Mouse (Mus musculus) hindbrain, embryonic 16.5 days (tissue): ENCODE data around the gene Nme1. TPM values are rescaled to one million over a fixed set of nuclear protein-coding genes. Genes with fewer than 3 reads are reported as not detected.

Source experiments
- ATAC-seq: fragments of 200-750 bp; cut with Nextera tagmentation; 2 replicates; pipeline ENCODE4 v1.8.0; 2017; ENCODE audit warnings: moderate TSS enrichment, moderate library complexity
- H3K27ac ChIP-seq: fragments of 300-500 bp; sonication (generic); 2 replicates; pipeline ENCODE4 v1.5.1; 2014; ENCODE audit warnings: low read depth, mild to moderate bottlenecking, control low read depth, low read length, moderate library complexity
- H3K27me3 ChIP-seq: fragments of 300-500 bp; sonication (generic); replicated peaks from 2 replicates; pipeline ENCODE4 v1.6.1; 2014; ENCODE audit warnings: low read length; ENCODE audit not compliant: control insufficient read depth, insufficient read depth
- H3K36me3 ChIP-seq: fragments of 300-500 bp; sonication (generic); 2 replicates; pipeline ENCODE4 v1.6.1; 2014; ENCODE audit warnings: mild to moderate bottlenecking, low read length, moderate library complexity, mixed read lengths; ENCODE audit not compliant: control insufficient read depth, insufficient read depth
- H3K4me1 ChIP-seq: fragments of 300-500 bp; sonication (generic); 2 replicates; pipeline ENCODE4 v1.6.1; 2014; ENCODE audit warnings: low read depth, low read length; ENCODE audit not compliant: control insufficient read depth, insufficient read depth
- H3K4me2 ChIP-seq: fragments of 300-500 bp; sonication (generic); 2 replicates; pipeline ENCODE4 v1.6.1; 2014; ENCODE audit warnings: mild to moderate bottlenecking, low read length, control low read depth, moderate library complexity
- H3K4me3 ChIP-seq: fragments of 300-500 bp; sonication (generic); 2 replicates; pipeline ENCODE4 v1.5.1; 2014; ENCODE audit warnings: mild to moderate bottlenecking, low read length, control low read depth, moderate library complexity
- H3K9ac ChIP-seq: fragments of 300-500 bp; sonication (generic); 2 replicates; pipeline ENCODE4 v1.6.1; 2014; ENCODE audit warnings: low read depth, mild to moderate bottlenecking, control low read depth, low read length, moderate library complexity
- H3K9me3 ChIP-seq: fragments of 300-500 bp; sonication (generic); 2 replicates; pipeline ENCODE4 v1.6.1; 2014; ENCODE audit warnings: mild to moderate bottlenecking, low read length, moderate library complexity; ENCODE audit not compliant: control insufficient read depth
- WGBS: fragments of 180-500 bp; shearing (Covaris S2); extraction: QIAGEN DNeasy Blood & Tissue Kit; methylation state at CpG from one replicate; pipeline ENCODE4 v1.1.7; 2014; 5-methylcytosine and 5-hydroxymethylcytosine counted together
- polyA plus RNA-seq: library from polyadenylated mRNA; unstranded; fragments of >200 nt; fragmentation: Nextera tagmentation; extraction: Ambion mirVana; gene quantifications from 2 replicates; pipeline ENCODE4 v1.2.1, GENCODE M21; 2015

Nme1 gene
- polyA plus RNA-seq, 1 experiment from 2014 or later: 387 TPM

DNA sequence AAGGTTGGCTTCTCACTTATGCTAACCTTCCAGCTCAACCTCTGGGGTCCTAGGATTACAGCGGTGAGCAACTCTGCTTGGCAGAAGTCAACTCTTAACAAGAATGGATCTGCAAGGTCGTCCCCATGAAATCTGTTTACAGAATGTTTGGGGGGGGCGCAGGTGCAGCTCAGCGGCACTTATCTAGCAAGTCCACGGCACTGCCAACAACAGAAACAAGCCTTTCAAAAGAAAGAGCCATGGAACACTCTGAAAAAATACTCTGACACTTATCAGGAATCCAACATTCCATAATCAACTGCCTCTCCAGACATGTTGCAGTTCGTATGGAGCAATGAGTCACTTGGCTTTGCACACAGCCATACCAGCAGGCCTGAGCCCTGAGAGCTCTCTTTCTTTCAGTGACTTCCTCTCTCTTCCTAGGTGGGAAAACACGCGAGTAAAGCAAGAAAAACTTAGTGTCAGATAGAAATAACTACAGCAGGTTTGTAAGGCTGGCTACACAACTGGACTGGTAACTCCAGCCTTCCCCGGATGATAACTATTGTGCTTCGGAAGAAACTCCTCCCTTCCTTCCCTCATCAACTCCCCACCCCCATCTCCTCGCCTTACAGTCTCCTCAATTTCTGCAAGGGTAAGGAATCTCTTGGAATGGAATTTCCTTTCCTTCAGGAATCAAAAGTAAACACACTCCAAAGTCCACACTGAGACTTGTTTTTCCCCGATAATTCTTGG is 20.2 kb upstream of the Nme1 start:
- Histone ChIP-seq H3K4me2 (no peak overlapping the region), H3K27me3 (no peaks in the 10 kb centered on the region), H3K27ac (0 out of 2 replicates have a peak overlapping the region, but pooled peaks have one; percentile 8), H3K36me3 (no peaks in the 10 kb centered on the region), H3K9ac (no peak overlapping the region), H3K4me1 (no peaks in the 10 kb centered on the region), H3K9me3 (no peaks in the 10 kb centered on the region), H3K4me3 (no peak overlapping the region)
- WGBS: 66% methylated on average over 12 of the region's 12 CpGs
- no peak for ATAC-seq

DNA sequence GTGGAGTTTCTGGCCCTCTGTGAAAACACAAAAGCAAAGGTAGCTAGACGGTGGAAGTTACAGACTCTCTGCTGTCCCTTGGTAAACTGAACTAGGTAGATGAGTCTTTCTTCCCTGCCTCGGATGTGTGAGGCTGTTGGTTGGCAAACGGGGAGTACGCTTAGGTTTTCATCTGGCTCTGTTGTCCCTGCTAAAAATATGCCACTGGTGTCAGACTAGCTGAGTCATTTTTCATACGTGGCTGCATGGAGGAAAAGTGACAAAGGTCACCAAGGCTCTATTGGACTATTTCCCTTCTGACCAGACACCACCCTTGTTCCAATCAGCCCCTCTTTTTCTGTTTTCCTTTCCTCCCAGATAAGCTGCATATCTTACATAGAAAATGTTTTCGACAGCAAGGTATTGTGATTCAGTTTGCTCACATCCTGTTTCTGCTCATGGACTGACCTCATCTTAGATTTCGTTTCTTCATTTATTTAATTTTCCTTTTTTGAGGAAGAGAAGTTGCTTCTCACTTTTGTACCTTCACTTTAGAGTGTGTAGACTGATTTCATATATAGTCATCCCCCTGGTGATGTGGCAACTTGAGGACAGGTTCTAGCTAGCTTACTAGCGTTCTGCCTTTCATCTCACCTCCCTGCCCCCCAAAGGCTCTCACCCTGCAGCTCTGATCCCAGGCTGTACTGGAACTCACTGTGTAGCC is 19.5 kb upstream of the Nme1 start:
- H3K9ac ChIP-seq: no peak overlapping the region
- H3K36me3 ChIP-seq: no peaks in the 10 kb centered on the region
- no peak overlapping the region for H3K4me3 ChIP-seq
- H3K27me3 ChIP-seq: no peaks in the 10 kb centered on the region
- H3K27ac ChIP-seq: no peak overlapping the region
- 71% methylated on average over 8 of the region's 8 CpGs for WGBS
- no peaks in the 10 kb centered on the region for H3K4me1 ChIP-seq
- H3K4me2 ChIP-seq: no peak overlapping the region
- H3K9me3 ChIP-seq: no peaks in the 10 kb centered on the region
- no peak for ATAC-seq

DNA sequence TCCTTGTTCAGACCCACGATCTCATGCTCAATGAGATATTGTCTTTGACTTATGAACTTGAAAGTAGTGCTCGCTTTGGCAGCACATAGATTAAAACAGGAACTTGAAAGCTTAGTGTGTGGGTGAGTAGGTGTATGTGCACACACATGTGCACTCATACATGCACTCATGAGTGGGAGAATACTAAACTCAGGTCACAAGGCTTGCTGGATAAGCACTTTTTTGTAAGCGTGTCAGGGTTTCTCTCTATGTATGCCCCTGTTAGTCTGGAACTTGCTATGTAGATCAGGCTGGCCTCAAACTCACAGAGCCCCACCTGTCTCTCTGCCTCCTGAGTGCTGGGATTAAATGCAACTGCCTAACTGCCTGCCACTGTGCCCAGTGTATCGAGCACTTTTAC is 18.7 kb upstream of the Nme1 start:
- H3K9me3 ChIP-seq: no peaks in the 10 kb centered on the region
- H3K36me3 ChIP-seq: no peaks in the 10 kb centered on the region
- no peak for ATAC-seq
- no peak overlapping the region for H3K9ac ChIP-seq
- H3K27me3 ChIP-seq: no peaks in the 10 kb centered on the region
- H3K27ac ChIP-seq: no peak overlapping the region
- H3K4me1 ChIP-seq: no peaks in the 10 kb centered on the region
- H3K4me3 ChIP-seq: no peak overlapping the region
- WGBS: 89% methylated on average over 4 of the region's 4 CpGs
- H3K4me2 ChIP-seq: no peak overlapping the region

DNA sequence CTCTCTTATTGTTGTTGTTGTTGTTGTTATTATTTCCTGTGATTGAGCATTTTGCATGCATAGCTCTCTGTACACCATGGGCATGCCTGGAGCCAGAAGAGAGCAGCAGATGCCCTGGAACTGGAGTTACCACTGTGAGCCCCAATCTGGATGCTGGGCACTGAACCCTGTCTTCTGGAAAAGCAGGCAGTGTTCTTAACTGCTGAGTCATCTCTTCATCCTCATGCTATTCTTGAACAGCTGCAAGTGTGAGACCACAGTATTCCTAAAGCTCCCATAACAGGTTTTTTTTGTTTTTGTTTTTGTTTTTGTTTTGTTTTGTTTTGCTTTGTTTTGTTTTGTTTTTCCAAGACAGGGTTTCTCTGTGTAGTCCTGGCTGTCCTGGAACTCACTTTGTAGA is 18.0 kb upstream of the Nme1 start:
- no peaks in the 10 kb centered on the region for H3K4me1 ChIP-seq
- no peak overlapping the region for H3K27ac ChIP-seq
- no peak overlapping the region for H3K4me3 ChIP-seq
- H3K9me3 ChIP-seq: no peaks in the 10 kb centered on the region
- H3K27me3 ChIP-seq: no peaks in the 10 kb centered on the region
- no peaks in the 10 kb centered on the region for H3K36me3 ChIP-seq
- ATAC-seq: no peak
- H3K9ac ChIP-seq: no peak overlapping the region
- H3K4me2 ChIP-seq: no peak overlapping the region

DNA sequence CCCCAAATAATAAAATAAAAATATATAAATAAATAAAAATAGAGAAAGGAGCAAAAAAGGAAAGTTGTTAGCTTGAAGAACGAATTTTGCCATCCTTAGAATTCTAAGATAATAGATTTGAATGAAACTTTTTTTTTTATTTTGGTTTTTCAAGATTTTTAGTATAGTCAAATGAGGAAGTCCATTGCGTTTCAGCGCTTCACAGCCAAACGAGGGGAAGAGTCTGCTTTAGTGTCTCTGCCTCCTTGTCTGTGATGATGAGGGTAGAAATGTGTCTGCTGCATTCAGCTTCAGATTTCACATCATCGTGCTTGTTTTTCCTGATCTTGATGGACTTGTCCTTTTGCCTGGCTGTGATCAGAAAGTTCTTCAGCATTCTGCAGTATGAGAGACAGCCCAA is 16.9 kb upstream of the Nme1 start:
- H3K36me3 ChIP-seq: no peaks in the 10 kb centered on the region
- H3K4me3 ChIP-seq: no peak overlapping the region
- no peaks in the 10 kb centered on the region for H3K4me1 ChIP-seq
- no peak overlapping the region for H3K4me2 ChIP-seq
- 87% methylated on average over 5 of the region's 5 CpGs for whole genome bisulfite sequencing
- ATAC-seq: no peak
- H3K9me3 ChIP-seq: no peaks in the 10 kb centered on the region
- H3K27me3 ChIP-seq: no peaks in the 10 kb centered on the region
- no peak overlapping the region for H3K27ac ChIP-seq
- no peak overlapping the region for H3K9ac ChIP-seq

DNA sequence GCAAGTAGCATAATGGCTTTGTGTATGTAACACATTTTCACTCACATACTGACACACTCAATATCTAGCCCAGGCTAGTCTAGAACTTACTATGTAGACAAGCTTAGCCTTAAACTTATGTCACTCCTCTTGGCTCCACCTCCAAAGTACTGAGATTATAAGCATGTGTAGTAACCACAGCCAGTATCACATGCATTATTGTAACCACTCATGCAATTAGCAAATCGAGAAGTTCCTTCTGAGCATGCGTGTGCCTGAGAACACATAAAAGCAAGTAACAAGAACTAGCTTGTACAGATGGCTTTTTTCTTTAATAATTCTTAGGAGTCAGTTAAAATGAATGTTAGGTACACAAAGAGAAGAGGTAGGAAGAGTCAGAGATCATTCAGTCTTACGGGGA is 16.3 kb upstream of the Nme1 start:
- Histone ChIP-seq H3K36me3 (no peaks in the 10 kb centered on the region), H3K4me2 (no peak overlapping the region), H3K9me3 (no peaks in the 10 kb centered on the region), H3K27ac (no peak overlapping the region), H3K9ac (no peak overlapping the region), H3K4me1 (no peaks in the 10 kb centered on the region), H3K4me3 (no peak overlapping the region), H3K27me3 (no peaks in the 10 kb centered on the region)
- WGBS: 95% methylated on average over 3 of the region's 3 CpGs
- no peak for ATAC-seq

DNA sequence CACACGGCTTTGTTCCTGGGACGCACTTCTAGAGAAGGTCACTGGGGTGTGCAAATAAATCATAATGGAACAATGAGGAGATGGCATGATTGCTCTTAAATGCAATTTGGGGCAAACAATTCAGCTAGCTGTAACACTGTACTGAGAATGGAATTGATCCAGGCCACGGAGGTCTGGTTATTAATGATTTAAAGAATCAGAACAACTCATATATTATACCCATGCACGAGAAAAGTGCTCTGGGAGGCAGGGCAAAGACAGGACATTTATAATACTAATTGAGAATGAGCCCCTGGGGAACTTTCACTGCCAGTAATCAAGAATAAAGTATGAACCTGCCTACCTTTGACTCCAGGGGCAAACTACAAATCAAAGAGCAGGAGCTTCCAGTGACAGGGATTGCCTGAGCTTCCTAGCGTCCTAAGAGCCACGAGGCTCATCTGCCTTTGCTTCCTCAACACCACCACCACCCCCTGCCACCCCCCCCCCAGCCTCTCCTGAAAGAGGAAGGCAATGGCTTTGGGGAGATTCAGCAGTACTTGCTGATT is 11.3 kb upstream of the Nme1 start:
- WGBS: 43% methylated on average over 6 of the region's 6 CpGs
- no peak for ATAC-seq
- Histone ChIP-seq H3K4me3 (no peak overlapping the region), H3K9ac (no peak overlapping the region), H3K9me3 (no peaks in the 10 kb centered on the region), H3K36me3 (no peaks in the 10 kb centered on the region), H3K27me3 (no peaks in the 10 kb centered on the region), H3K4me1 (no peaks in the 10 kb centered on the region), H3K4me2 (no peak overlapping the region), H3K27ac (no peak overlapping the region)

DNA sequence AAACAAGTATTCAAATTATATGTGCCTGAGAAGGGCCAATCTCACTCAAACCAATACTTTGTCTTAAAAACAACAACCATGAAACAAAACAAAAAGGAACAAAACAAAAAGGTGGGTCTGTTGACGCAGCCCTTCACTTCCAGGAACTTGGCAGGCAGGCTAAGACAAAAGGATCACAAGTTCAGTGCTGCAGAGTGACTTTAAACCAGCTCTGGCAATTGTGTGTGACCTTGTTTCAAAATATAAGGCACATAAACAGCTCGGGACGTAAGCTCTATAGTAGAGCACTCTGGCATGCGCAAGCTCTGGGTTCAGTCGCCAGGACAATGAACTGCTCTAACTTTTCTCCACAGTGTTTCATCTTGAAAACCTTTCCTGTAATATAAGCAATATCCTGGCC is 4.6 kb upstream of the Nme1 start:
- no peaks in the 10 kb centered on the region for H3K36me3 ChIP-seq
- 87% methylated on average over 5 of the region's 5 CpGs for WGBS
- H3K27me3 ChIP-seq: no peaks in the 10 kb centered on the region
- no peak overlapping the region for H3K4me3 ChIP-seq
- H3K9me3 ChIP-seq: no peaks in the 10 kb centered on the region
- H3K9ac ChIP-seq: no peak overlapping the region
- H3K4me2 ChIP-seq: no peak overlapping the region
- no peaks in the 10 kb centered on the region for H3K4me1 ChIP-seq
- no peak overlapping the region for H3K27ac ChIP-seq
- ATAC-seq: no peak

DNA sequence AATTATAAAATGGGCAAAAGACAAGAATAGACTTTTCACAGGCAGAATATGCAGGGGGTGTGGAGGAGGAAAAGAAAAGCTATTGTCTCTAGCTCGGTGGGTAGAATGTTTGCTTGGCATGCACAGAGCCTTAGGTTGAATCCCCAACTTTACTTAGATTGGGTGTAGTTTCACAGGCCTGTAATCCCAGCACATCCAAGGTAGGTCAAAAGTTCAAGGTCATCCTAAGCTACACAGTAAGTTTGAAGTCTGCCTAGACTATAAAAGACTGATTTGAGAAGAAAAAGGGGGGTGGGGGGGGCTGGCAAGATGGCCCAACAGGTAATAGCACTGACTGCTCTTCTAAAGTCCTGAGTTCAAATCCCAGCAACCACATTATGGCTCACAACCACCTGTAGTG is 1.5 kb upstream of the Nme1 start:
- H3K4me1 ChIP-seq: peaks cover 9% of the 10 kb centered on the region
- H3K4me3 ChIP-seq: no peak overlapping the region
- no peak overlapping the region for H3K27ac ChIP-seq
- H3K9ac ChIP-seq: no peak overlapping the region
- WGBS: 65% methylated on average over 1 of the region's 1 CpGs
- H3K36me3 ChIP-seq: peaks cover 10% of the 10 kb centered on the region
- no peak overlapping the region for H3K4me2 ChIP-seq
- H3K27me3 ChIP-seq: no peaks in the 10 kb centered on the region
- ATAC-seq: no peak
- no peaks in the 10 kb centered on the region for H3K9me3 ChIP-seq
